Mouse (Mus musculus) megakaryocyte, embryonic 14.5 days (primary cell): Measurements from ENCODE around the gene Btf3.

Source experiments
- FLI1 ChIP-seq: IDR thresholded peaks from 2 replicates; pipeline ENCODE4 v1.6.1; 2012; ENCODE audit warnings: low read length, inconsistent platforms, mixed read lengths
- GATA1 ChIP-seq: IDR thresholded peaks from 3 replicates; pipeline ENCODE4 v1.6.1; 2012; ENCODE audit warnings: mixed read lengths, low read length, inconsistent platforms, borderline replicate concordance

DNA sequence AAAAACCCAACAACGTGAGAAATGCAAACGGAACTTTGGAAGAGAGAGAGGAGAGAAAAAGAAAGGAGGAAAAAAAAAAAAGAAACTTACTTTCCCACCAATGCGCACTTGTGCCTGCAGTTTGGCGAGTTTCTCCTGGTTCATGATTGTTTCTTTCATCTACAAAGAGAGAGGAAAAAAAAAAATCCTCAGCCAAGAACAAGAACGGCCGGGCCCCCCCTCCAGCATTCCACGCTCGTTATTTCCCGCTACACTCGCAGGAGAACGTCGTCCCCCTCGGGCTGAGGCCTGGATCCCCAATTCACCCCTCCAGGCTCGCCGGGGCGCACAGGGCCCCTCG lies 696 bp downstream of the Btf3 start:
- TF ChIP-seq GATA1, result no peak
- no peak for TF ChIP-seq FLI1
